Mouse (Mus musculus) right cerebral cortex, adult 18-20 months (tissue): Measurements from ENCODE around the gene Cpa1.

Experiments
- DNase-seq: peaks from one replicate; pipeline ENCODE4 v3.0.0; 2022; ENCODE audit warnings: mixed read lengths

Gene Cpa1

DNA sequence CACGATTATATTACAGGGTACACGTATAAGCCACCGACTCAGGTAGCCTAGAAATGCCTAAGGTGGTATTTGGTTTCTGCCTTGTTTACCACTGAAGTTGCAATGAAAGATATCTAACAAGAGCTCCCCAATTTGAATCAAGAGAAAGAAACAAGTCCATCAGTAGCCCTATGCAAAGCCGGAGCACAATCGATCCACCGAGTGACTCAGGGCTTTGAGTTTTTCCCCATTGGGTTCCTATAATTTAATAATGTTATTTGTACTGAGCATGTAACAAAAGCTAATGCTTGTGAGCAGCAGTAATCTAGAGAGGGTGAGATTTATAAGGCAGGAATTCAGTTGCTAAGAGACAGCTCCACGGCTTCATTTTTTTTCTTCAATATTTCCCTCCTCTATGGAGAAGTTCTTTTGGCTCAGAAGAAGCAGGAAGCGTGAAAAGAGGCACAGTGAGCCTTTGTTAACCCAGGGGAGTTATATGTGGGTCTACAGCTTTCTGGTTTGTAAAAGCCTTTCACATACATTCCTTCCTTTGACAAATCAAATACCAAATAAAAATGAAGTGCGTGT is 35.8 kb downstream of the Cpa1 start:
- no peak for DNase-seq

DNA sequence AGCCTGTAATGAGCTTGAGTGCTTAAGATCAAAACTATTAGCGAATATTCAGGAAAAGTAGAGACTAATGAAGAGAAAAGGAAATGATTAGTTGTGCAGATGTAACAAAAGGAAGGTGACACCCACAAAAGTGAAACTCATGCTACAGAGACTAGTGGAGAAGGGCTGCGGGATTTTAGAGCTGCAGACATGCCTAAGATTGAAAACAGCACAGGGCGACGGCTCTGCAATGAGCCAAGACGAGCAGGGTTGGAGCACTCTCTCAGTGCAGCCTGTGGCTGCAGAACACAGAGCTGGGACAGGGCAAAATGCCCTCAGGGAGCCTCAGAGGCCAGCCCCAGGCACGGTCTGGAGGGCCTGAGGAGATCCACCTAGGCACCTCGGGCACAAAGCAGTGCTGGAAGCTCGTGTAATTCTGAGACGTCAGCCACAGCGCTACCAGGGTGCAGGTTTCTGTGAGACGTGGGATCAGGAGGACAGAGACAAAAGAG is 36.3 kb downstream of the Cpa1 start:
- DNase-seq: peak; percentile 17

DNA sequence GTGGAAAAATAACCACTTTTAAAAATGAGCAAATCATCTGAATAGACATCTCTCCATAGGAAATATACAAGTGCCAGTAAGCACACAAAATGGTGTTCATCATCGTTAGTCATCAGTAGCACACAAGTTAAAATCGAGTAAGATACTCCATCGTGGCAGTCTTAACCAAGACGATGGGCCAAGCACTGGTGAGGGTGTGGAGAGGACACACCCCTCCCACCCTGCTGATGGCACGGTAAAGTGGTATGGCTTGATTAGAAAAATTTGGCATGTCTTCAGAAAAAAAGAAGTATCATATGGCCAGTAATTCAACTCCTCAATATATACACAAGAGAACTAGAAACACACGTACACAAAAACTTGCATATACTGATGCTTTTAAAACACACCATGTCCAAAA is 37.5 kb downstream of the Cpa1 start:
- no peak for DNase-seq

DNA sequence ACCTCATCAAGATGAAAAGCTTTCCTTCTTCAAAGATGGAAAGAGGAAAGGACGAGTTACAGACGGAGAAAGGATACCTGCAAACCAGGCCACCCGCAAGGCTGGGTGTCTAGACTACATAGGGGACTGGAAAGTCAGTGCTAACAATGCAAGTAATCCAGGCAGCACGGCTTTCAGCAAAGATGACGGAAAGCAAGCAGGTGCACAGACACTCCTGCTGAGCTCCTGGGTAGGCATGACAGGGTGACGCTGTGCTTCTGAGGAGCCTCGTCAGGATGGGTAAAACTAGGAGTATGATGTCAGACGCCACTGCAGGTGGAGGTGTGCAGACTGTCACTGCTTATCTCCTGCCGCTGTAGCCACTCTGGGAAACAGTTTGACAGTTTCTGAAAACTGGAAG is 38.6 kb downstream of the Cpa1 start:
- DNase-seq: no peak

DNA sequence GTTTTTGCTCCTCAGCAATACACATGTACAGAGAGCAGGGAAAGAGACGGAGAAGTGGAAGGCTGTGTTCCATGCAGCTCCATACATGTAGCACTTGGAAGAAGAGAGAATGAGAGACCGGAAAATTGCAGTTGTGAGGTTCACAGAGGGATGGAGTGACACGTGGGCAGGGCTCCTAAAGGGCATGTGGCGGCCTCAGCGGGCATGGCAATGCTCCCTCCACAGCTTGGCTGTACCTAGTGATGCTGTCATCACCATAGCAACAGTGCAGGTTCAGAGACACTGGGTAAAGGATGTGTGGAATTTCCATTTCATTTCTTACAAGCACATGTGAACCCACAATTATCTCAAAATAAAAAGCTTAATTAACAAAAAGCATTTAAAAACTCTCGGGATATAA is 39.5 kb downstream of the Cpa1 start:
- no peak for DNase-seq

DNA sequence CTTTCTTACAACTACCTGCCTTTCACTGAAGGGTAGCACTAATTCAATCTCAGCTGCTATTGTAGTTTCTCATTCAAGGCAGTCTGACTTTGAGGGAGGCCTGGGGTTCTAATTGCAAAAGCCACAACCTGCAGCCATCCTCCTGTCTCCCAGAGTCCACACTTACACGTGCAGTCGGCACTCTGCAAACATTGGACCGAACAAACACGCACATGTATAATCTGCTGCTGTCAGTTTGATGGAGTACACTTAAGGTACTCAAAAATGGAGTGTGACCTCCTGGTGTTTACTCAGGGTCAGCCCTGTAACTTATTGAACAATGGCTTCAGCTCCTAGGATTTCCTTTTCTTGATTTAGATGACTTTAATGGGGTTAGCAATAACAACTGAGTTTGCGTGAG is 40.5 kb downstream of the Cpa1 start:
- no peak for DNase-seq

DNA sequence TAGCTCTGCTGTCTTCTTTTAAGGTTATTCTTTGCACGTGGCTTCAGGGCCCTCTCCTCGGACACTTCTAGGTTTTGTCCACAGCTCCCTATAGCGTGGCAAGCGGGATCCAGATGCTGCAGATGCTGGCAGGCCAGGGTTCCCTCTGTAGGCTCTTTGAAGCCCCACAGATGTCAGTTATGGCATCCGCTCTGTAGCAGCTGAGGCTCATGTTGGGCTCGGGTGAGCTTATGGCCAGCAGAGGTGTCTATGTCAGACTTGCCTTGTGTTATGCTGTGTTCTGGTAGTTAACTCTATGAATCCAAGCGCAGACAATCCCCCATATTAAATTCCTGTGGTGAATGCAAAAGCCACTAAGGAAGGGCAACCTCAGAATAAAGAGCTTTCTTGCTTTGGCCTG is 41.4 kb downstream of the Cpa1 start:
- no peak for DNase-seq

DNA sequence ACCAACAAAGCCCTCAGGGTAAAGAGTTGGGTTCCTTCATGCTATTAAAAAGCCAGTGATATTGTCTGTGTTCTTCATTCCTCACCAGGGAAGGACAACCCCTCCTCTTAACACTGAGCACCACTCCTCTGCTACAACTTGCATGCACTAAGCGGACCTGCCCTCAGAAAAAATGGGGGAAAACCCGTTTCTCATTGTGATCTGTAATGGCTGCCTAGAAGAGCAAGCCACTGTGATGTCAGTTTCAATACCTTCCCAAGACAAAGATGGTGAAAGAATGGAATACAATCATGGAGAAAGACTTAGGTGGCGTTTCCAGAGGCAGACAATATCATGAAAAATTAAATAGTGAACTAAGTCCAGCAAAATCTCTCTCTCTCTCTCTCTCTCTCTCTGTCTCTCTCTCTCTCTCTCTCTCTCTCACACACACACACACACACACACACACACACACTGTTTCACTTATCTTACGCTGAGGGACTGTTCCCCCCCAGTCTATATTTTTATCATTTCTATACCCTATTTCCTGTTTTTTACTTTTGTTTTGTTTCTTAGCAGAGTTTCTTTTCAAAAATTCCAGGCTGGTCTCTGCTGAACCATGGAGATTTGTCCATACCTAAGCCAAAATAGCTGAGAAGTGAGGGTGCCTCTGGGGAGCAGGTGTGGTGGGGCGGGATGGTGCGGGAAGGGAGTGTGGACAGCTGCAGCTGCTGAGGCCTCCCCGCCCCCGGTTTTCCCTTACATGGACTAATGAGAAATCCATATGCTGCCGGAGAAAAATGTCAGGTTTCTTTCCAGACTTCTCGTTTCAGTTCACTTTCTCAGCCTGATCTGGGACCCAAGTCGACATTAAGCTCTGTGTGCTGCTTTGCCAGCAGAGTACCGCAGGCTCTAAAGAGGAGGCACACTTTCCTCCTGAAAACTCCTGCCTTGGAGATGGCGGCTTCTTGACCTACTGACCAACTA is 43.2 kb downstream of the Cpa1 start:
- peak; percentile 46 for DNase-seq

DNA sequence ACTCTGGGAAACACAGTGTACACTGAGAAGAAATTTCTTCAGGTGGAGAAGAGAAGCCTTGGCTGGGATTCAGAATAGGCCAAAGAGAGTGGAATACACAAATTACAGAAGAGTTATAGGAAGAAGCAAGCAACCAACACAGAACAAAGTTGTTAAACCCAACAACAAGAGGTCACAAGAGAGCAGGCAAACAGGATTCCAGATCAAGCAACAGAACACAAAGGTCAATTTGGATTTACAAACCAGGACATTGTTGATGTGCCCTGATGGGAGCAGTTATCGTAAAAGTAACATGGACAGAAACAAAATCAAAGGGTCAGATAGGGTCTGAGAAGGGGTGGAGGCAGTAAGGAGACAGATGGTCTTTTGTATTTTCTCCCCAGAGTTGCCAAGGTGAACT is 45.6 kb downstream of the Cpa1 start:
- no peak for DNase-seq

DNA sequence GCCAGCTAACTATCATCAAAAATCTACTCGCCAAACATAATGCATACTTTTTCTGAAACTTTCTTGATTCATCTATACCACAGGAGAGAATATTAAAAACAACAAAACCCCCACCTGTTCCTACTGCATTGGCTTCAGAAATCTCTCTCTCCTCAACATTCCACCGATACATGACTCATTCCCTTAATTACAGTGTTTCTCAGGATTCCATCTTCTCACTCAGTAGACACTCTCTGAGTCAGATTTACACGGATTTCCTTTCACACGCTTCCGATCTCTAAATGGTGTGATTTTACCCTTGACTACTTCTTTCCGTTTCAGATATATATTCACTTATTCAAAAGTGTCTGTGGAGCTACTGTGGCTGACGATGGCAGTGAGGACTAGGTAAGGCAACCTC is 48.2 kb downstream of the Cpa1 start:
- peak; percentile 24 for DNase-seq

DNA sequence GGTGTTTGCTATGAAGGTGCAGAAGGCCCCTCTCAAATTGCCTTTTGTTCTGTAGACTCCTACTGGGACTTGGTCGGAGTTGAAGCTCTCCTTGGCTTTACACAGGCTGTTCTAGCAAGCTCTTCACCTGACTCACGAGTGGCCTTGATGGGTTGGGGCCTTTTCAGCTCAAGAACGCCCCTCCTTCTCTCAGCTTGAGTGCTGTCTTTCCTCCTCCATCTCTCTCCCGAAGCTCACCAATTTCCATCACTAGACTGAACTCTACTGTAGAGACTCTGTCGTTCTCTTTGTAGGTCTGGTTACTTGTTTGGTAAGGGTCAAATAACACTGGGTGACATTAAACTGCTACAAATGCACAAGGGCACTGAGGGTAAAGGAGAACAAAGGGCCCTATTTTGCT is 53.8 kb downstream of the Cpa1 start:
- no peak for DNase-seq

DNA sequence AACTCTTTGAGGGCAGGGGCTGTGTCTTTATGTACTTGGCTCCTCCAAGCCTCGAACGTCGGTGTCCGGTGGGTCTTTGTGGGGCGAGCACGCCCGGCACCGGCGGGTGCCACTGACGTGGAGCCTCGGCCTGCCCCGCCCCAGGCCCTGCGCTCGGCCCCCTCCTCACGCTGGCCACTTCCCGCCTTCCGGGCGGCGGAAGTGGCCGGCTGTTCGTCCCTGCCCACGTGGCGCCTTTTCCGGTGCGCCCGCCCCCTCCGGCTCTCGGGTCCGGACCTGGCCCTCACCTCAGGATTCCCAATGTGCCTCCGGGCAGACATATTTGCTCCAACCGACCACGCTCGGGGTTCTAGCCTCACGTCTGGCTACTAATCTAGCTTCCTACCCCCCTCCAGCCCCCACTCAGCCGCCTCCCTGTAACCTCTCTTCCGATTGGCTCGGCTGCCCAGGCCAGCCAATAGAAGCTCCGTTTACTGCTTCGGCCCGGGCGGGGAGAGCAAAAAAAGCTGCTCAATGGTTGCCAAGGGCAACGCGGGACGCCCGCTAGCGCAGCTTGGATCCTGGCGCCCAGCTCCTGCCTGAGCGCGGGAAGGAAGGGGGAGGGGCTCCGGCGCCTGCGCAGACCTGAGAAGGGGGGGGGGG is 54.5 kb downstream of the Cpa1 start, which contains the start of gene Cep41:
Cep41 (minus strand) TSS at position 400 of the 642 bp plus-strand sequence.
- peak; percentile 97 for DNase-seq

DNA sequence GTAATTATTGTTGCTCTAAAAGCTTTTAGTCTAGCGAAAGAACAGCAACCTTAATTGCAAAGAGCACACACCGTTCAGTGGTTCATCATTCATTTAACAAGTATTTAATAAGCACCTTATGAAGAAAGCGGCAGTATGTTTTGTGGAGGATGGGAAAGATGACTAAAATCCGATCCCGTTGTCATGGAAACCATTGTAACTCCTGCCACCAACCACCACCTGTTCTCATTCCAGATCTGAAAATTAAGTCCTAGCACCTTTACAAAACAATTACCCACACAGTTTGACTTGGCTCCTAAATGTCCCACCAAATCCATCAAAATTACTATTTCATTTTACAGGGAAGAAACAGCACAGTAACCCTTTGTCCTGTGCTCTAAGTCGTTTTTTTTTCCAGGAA is 55.2 kb downstream of the Cpa1 start:
- DNase-seq: peak; percentile 42
